ENCODE assay signal across 10 mouse cellular contexts in the genomic region with DNA sequence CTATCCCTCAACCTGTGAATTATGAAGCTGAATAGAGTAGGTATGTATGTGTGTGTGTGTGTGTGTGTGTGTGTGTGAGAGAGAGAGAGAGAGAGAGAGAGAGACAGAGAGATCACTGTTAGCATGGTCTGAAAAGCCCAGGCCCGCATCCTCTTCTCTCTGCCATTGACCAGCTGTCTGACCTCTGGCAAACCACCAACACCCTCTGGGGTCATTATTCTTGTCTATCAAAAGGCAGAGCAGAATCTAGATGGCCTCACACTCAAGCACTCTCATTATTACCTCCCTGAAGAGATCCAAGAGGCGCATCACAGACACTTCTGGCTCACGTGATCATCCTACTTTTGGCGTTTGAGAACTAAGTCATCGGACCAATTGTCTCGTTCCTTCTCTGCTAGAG.
"Had no signal": no experiment of that assay in that cellular context is flagged by ENCODE, and none has a peak within 500 bp of the region (broad histone marks: within the 10 kb centered on the region; RNA-seq: fewer than 3 reads in every experiment).

No protein-coding gene starts in this region.

- DNase-seq: lung, adult 18-20 months; lung, postnatal 4 days; midbrain, embryonic 14.5 days; right cerebral cortex, adult 18-20 months; right cerebral cortex, postnatal 25 days; right cerebral cortex, postnatal 4 days; spleen, adult 18-20 months; thymus, adult 18-20 months; thymus, postnatal 14 days; thymus, postnatal 36 days had no signal
